Mouse (Mus musculus) midbrain, postnatal 0 days (tissue): ENCODE measurements at regions not wholly inside any gene's neighbourhood (a gene's known extent, or its start where the extent isn't known, plus 50 kb on each side); places are given as distances from the start of the nearest gene placed in this dataset.
"Not testable (repeated sequence)": the region's sequence is repeated elsewhere in the genome, so short reads cannot be mapped to it uniquely, and the experiment has no call there.

Experiments used
- ATAC-seq: fragments of 200-750 bp; cut with Nextera tagmentation; 2 replicates; pipeline ENCODE4 v1.8.0; 2017; ENCODE audit warnings: moderate number of reproducible peaks, mild to moderate bottlenecking, moderate TSS enrichment, moderate library complexity; ENCODE audit not compliant: low FRiP score
- DNase-seq: peaks from one replicate; pipeline ENCODE4 v3.0.0-alpha.2; 2015; ENCODE audit warnings: low spot score
- H3K27ac ChIP-seq: fragments of 300-500 bp; sonication (generic); 2 replicates; pipeline ENCODE4 v1.5.1; 2014; ENCODE audit warnings: low read depth, mild to moderate bottlenecking, low read length, mixed read lengths
- H3K27me3 ChIP-seq: fragments of 300-500 bp; sonication (generic); 2 replicates; pipeline ENCODE4 v1.6.1; 2014; ENCODE audit warnings: low read length, control low read depth, mixed read lengths; ENCODE audit not compliant: insufficient read depth
- H3K36me3 ChIP-seq: fragments of 300-500 bp; sonication (generic); 2 replicates; pipeline ENCODE4 v1.6.1; 2014; ENCODE audit warnings: low read length, control low read depth, mixed read lengths; ENCODE audit not compliant: insufficient read depth
- H3K4me1 ChIP-seq: fragments of 300-500 bp; sonication (generic); 2 replicates; pipeline ENCODE4 v1.6.1; 2014; ENCODE audit warnings: mild to moderate bottlenecking, control low read depth, antibody characterized with exemption, low read length, mixed read lengths; ENCODE audit not compliant: insufficient read depth
- H3K4me2 ChIP-seq: fragments of 300-500 bp; sonication (generic); 2 replicates; pipeline ENCODE4 v1.6.1; 2014; ENCODE audit warnings: low read depth, mild to moderate bottlenecking, low read length, mixed read lengths; ENCODE audit not compliant: poor library complexity, severe bottlenecking
- H3K4me3 ChIP-seq: fragments of 300-500 bp; sonication (generic); 2 replicates; pipeline ENCODE4 v1.5.1; 2014; ENCODE audit warnings: low read depth, mild to moderate bottlenecking, low read length, moderate library complexity
- H3K9ac ChIP-seq: fragments of 300-500 bp; sonication (generic); replicated peaks from 2 replicates; pipeline ENCODE4 v1.6.1; 2014; ENCODE audit warnings: mild to moderate bottlenecking, low read length, moderate library complexity, mixed read lengths; ENCODE audit not compliant: poor library complexity, severe bottlenecking
- H3K9me3 ChIP-seq: fragments of 300-500 bp; sonication (generic); 2 replicates; pipeline ENCODE4 v1.6.1; 2016; ENCODE audit warnings: low read length, control low read depth
- CTCF ChIP-seq: IDR thresholded peaks from 2 replicates; pipeline ENCODE4 v1.5.1; 2016; ENCODE audit warnings: antibody characterized with exemption, mild to moderate bottlenecking
- WGBS: fragments of 180-500 bp; shearing (Covaris S2); extraction: QIAGEN DNeasy Blood & Tissue Kit; methylation state at CpG from one replicate; pipeline ENCODE4 v1.1.7; 2014; 5-methylcytosine and 5-hydroxymethylcytosine counted together

- no peak overlapping the region for H3K4me3 ChIP-seq
- no peaks in the 10 kb centered on the region for H3K36me3 ChIP-seq
- WGBS = 69% methylated on average over 2 of the region's 2 CpGs
- no peak overlapping the region for H3K27ac ChIP-seq
- no peaks in the 10 kb centered on the region for H3K4me1 ChIP-seq
- no peak for TF ChIP-seq CTCF
- DNase-seq (no peak), ATAC-seq (no peak)
- H3K27me3 ChIP-seq = no peaks in the 10 kb centered on the region
- no peaks in the 10 kb centered on the region for H3K9me3 ChIP-seq
- no peak overlapping the region for H3K9ac ChIP-seq
- no peak overlapping the region for H3K4me2 ChIP-seq
These were observed 84.9 kb upstream of the Tgm3 start for GRCm38 (mm10) chr2:129927218-129927617.

DNA sequence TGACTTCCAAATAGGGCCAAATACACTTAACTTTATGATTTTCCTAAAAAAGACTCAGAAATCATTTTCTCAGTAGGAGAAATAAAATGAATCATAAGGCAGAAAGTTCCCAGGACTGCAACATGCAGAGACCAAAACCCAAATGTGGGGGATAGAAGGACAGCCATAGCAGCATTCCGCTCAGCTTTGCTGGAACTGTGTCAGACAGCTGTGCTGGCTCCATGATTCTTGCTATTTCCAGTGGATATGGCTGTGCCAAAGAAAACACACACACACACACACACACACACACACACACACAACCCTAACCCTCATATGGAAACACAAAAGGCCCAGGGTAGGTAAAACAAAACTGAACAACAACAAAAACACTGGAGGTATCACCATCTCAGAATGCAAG, 78.6 kb upstream of the Tgm3 start:
- no peaks in the 10 kb centered on the region for H3K27me3 ChIP-seq
- no peak for DNase-seq
- 0 out of 2 replicates have a peak, but pooled peaks cover 3% of the 10 kb centered on the region for H3K9me3 ChIP-seq
- H3K4me3 ChIP-seq = no peak overlapping the region
- WGBS = 90% methylated on average over 1 of the region's 1 CpGs
- H3K36me3 ChIP-seq = no peaks in the 10 kb centered on the region
- no peak for TF ChIP-seq CTCF
- H3K9ac ChIP-seq = no peak overlapping the region
- H3K4me1 ChIP-seq = no peaks in the 10 kb centered on the region
- H3K27ac ChIP-seq = no peak overlapping the region
- ATAC-seq = no peak
- H3K4me2 ChIP-seq = no peak overlapping the region

GRCm38 (mm10) chr2:129942824-129943223, 69.3 kb upstream of the Tgm3 start:
- no peaks in the 10 kb centered on the region for H3K36me3 ChIP-seq
- H3K27ac ChIP-seq = no peak overlapping the region
- no peaks in the 10 kb centered on the region for H3K4me1 ChIP-seq
- no peak overlapping the region for H3K9ac ChIP-seq
- no peak for ATAC-seq
- 94% methylated on average over 4 of the region's 4 CpGs for WGBS
- H3K9me3 ChIP-seq = no peaks in the 10 kb centered on the region
- TF ChIP-seq CTCF = no peak
- H3K27me3 ChIP-seq = no peaks in the 10 kb centered on the region
- no peak overlapping the region for H3K4me2 ChIP-seq
- H3K4me3 ChIP-seq = no peak overlapping the region
- no peak for DNase-seq

- Histone ChIP-seq H3K9me3 (no peaks in the 10 kb centered on the region), H3K27ac (no peak overlapping the region), H3K4me2 (peak overlapping the region; percentile 30), H3K27me3 (no peaks in the 10 kb centered on the region), H3K4me3 (no peak overlapping the region), H3K9ac (no peak overlapping the region; the same call in 1 of the 2 replicates), H3K36me3 (no peaks in the 10 kb centered on the region), H3K4me1 (no peaks in the 10 kb centered on the region)
- 41% methylated on average over 20 of the region's 20 CpGs for WGBS
- DNase-seq (no peak), ATAC-seq (no peak)
- TF ChIP-seq CTCF = no peak
These were observed 64.1 kb upstream of the Tgm3 start for GRCm38 (mm10) chr2:129947847-129948553.

GRCm38 (mm10) chr2:129949786-129950185, 62.4 kb upstream of the Tgm3 start:
- H3K9ac ChIP-seq, H3K27me3 ChIP-seq, H3K36me3 ChIP-seq, ATAC-seq, DNase-seq, H3K27ac ChIP-seq, H3K4me1 ChIP-seq, H3K4me3 ChIP-seq, H3K4me2 ChIP-seq, H3K9me3 ChIP-seq: not testable (repeated sequence)
- 93% methylated on average over 6 of the region's 6 CpGs for WGBS

DNA sequence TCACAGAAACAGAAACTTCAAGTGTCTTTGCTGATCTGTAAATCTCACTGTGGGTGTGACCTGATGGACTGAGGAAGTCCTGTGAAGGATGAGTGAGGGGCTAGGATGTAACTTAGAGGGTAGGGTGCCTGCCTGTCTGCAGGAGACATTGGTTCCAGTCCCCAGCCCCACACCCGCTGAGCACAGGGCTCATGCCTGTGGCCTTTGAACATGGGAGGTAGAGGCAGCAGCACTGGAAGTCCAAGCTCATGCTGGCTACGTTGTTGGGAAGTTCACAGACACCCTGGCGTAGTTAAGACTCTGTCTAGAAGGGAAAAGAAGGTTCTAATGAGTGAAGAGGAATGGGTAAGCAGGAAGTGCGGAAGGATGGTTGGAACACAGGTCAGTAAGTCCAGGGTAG, 59.7 kb upstream of the Tgm3 start:
- no peaks in the 10 kb centered on the region for H3K4me1 ChIP-seq
- H3K36me3 ChIP-seq = no peaks in the 10 kb centered on the region
- H3K27ac ChIP-seq = no peak overlapping the region
- ATAC-seq (no peak), DNase-seq (no peak)
- WGBS = 93% methylated on average over 4 of the region's 4 CpGs
- no peak overlapping the region for H3K4me3 ChIP-seq
- no peak overlapping the region for H3K9ac ChIP-seq
- no peak for TF ChIP-seq CTCF
- H3K4me2 ChIP-seq = no peak overlapping the region
- no peaks in the 10 kb centered on the region for H3K27me3 ChIP-seq
- no peaks in the 10 kb centered on the region for H3K9me3 ChIP-seq
